Mouse (Mus musculus): Measurements from ENCODE around the gene Gipc3. TPM values are rescaled to one million over a fixed set of nuclear protein-coding genes. Genes with fewer than 3 reads are reported as not detected.

Gipc3 gene
- polyA plus RNA-seq, 2 experiments: 0.06 to 0.09 TPM

- peak within 1 kb of the TSS; percentile 40 for H3K9ac ChIP-seq (ENCODE audit: low read depth, low read length, severe bottlenecking)
- H3K27ac ChIP-seq (replicated peaks; ENCODE audit: low read depth, low read length): peak within 1 kb of the TSS; percentile 85
Observed at GRCm38 (mm10) chr10:81328386-81328785, 14.7 kb downstream of the Gipc3 start, which contains the start of gene Tbxa2r. Gene Tbxa2r (plus strand): TSS chr10:81328731.

GRCm38 (mm10) chr10:81327959-81328358 is 15.1 kb downstream of the Gipc3 start:
- WGBS: 27% methylated on average over 2 of the region's 2 CpGs
- no peak overlapping the region for H3K9ac ChIP-seq (ENCODE audit: low read depth, low read length, severe bottlenecking)
- ATAC-seq (ENCODE audit: low FRiP score, low read depth) (no peak), DNase-seq (ENCODE audit: low spot score) (no peak)
- no peak overlapping the region for H3K27ac ChIP-seq (replicated peaks; ENCODE audit: low read depth, low read length)
- no peak overlapping the region for H3K4me2 ChIP-seq (replicated peaks; ENCODE audit: low read depth, low read length, severe bottlenecking)
- H3K9me3 ChIP-seq (ENCODE audit: control insufficient read depth, low read length): no peaks in the 10 kb centered on the region
- H3K27me3 ChIP-seq (ENCODE audit: control insufficient read depth, insufficient read depth, low read length): no peaks in the 10 kb centered on the region
- H3K36me3 ChIP-seq (ENCODE audit: control insufficient read depth, insufficient read depth, low read length): peaks cover 44% of the 10 kb centered on the region
- H3K4me1 ChIP-seq (ENCODE audit: control insufficient read depth, insufficient read depth, low read length): peaks cover 23% of the 10 kb centered on the region
- no peak overlapping the region for H3K4me3 ChIP-seq (replicated peaks; ENCODE audit: low read length)
- no peak for TF ChIP-seq POLR2A (IDR thresholded peaks at IDR 0.05; ENCODE audit: borderline replicate concordance, extremely low read depth, insufficient read depth, insufficient read length)

More at GRCm38 (mm10) chr10:81328386-81328785, 14.7 kb downstream of the Gipc3 start, which contains the start of gene Tbxa2r:
- WGBS: 18% methylated on average over 10 of the region's 10 CpGs
- ATAC-seq (ENCODE audit: low FRiP score, low read depth) (no peak), DNase-seq (ENCODE audit: low spot score) (no peak)
- no peaks in the 10 kb centered on the region for H3K9me3 ChIP-seq (ENCODE audit: control insufficient read depth, low read length)
- H3K27me3 ChIP-seq (ENCODE audit: control insufficient read depth, insufficient read depth, low read length): no peaks in the 10 kb centered on the region
- no peak for TF ChIP-seq POLR2A (IDR thresholded peaks at IDR 0.05; ENCODE audit: borderline replicate concordance, extremely low read depth, insufficient read depth, insufficient read length)
- peak within 1 kb of the TSS; percentile 21 for H3K4me2 ChIP-seq (replicated peaks; ENCODE audit: low read depth, low read length, severe bottlenecking)
- peaks cover 40% of the 10 kb centered on the region for H3K36me3 ChIP-seq (ENCODE audit: control insufficient read depth, insufficient read depth, low read length)
- no peak within 1 kb of the TSS for H3K4me3 ChIP-seq (replicated peaks; ENCODE audit: low read length)
- H3K4me1 ChIP-seq (ENCODE audit: control insufficient read depth, insufficient read depth, low read length): peaks cover 23% of the 10 kb centered on the region

GRCm38 (mm10) chr10:81326858-81327257 is 16.2 kb downstream of the Gipc3 start:
- ATAC-seq (ENCODE audit: low FRiP score, low read depth): no peak
- Histone ChIP-seq H3K4me3 (replicated peaks; ENCODE audit: low read length) (no peak overlapping the region), H3K9me3 (ENCODE audit: control insufficient read depth, low read length) (no peaks in the 10 kb centered on the region), H3K36me3 (ENCODE audit: control insufficient read depth, insufficient read depth, low read length) (peaks cover 50% of the 10 kb centered on the region), H3K4me1 (ENCODE audit: control insufficient read depth, insufficient read depth, low read length) (peaks cover 25% of the 10 kb centered on the region), H3K4me2 (replicated peaks; ENCODE audit: low read depth, low read length, severe bottlenecking) (no peak overlapping the region), H3K9ac (ENCODE audit: low read depth, low read length, severe bottlenecking) (no peak overlapping the region), H3K27me3 (ENCODE audit: control insufficient read depth, insufficient read depth, low read length) (no peaks in the 10 kb centered on the region), H3K27ac (replicated peaks; ENCODE audit: low read depth, low read length) (no peak overlapping the region)
- WGBS: 76% methylated on average over 6 of the region's 6 CpGs
- no peak for TF ChIP-seq POLR2A (IDR thresholded peaks at IDR 0.05; ENCODE audit: borderline replicate concordance, extremely low read depth, insufficient read depth, insufficient read length)
- DNase-seq (ENCODE audit: low spot score): no peak

- ATAC-seq (ENCODE audit: low FRiP score, low read depth) (no peak), DNase-seq (ENCODE audit: low spot score) (no peak)
- Histone ChIP-seq H3K4me3 (replicated peaks; ENCODE audit: low read length) (no peak overlapping the region), H3K9ac (ENCODE audit: low read depth, low read length, severe bottlenecking) (no peak overlapping the region), H3K27me3 (ENCODE audit: control insufficient read depth, insufficient read depth, low read length) (no peaks in the 10 kb centered on the region), H3K4me1 (ENCODE audit: control insufficient read depth, insufficient read depth, low read length) (peaks cover 28% of the 10 kb centered on the region), H3K27ac (replicated peaks; ENCODE audit: low read depth, low read length) (no peak overlapping the region), H3K9me3 (ENCODE audit: control insufficient read depth, low read length) (no peaks in the 10 kb centered on the region), H3K36me3 (ENCODE audit: control insufficient read depth, insufficient read depth, low read length) (peaks cover 50% of the 10 kb centered on the region), H3K4me2 (replicated peaks; ENCODE audit: low read depth, low read length, severe bottlenecking) (no peak overlapping the region)
- no peak for TF ChIP-seq POLR2A (IDR thresholded peaks at IDR 0.05; ENCODE audit: borderline replicate concordance, extremely low read depth, insufficient read depth, insufficient read length)
- whole genome bisulfite sequencing: 95% methylated on average over 18 of the region's 18 CpGs
Observed at GRCm38 (mm10) chr10:81325781-81326180, 17.3 kb downstream of the Gipc3 start.

- H3K9me3 ChIP-seq (ENCODE audit: control insufficient read depth, low read length): no peaks in the 10 kb centered on the region
- DNase-seq (ENCODE audit: low spot score) (no peak), ATAC-seq (ENCODE audit: low FRiP score, low read depth) (no peak)
- peaks cover 50% of the 10 kb centered on the region for H3K36me3 ChIP-seq (ENCODE audit: control insufficient read depth, insufficient read depth, low read length)
- no peaks in the 10 kb centered on the region for H3K27me3 ChIP-seq (ENCODE audit: control insufficient read depth, insufficient read depth, low read length)
- H3K4me3 ChIP-seq (replicated peaks; ENCODE audit: low read length): no peak overlapping the region
- no peak overlapping the region for H3K9ac ChIP-seq (ENCODE audit: low read depth, low read length, severe bottlenecking)
- no peak overlapping the region for H3K4me2 ChIP-seq (replicated peaks; ENCODE audit: low read depth, low read length, severe bottlenecking)
- peaks cover 22% of the 10 kb centered on the region for H3K4me1 ChIP-seq (ENCODE audit: control insufficient read depth, insufficient read depth, low read length)
- TF ChIP-seq POLR2A (IDR thresholded peaks at IDR 0.05; ENCODE audit: borderline replicate concordance, extremely low read depth, insufficient read depth, insufficient read length): no peak
- H3K27ac ChIP-seq (replicated peaks; ENCODE audit: low read depth, low read length): no peak overlapping the region
- 96% methylated on average over 21 of the region's 21 CpGs for WGBS
Observed at GRCm38 (mm10) chr10:81325176-81325575, 17.9 kb downstream of the Gipc3 start.
